Mouse (Mus musculus) CD4-positive helper T cell, adult 2 months (primary cell): Measurements from ENCODE around the gene Nfe2.
"Not testable (repeated sequence)": the region's sequence is repeated elsewhere in the genome, so short reads cannot be mapped to it uniquely, and the experiment has no call there.

Experiments
- DNase-seq: peaks from one replicate; pipeline ENCODE4 v3.0.0-alpha.2; 2012; ENCODE audit warnings: low read depth, missing footprints, low spot score

Gene Nfe2

GRCm38 (mm10) chr15:103290843-103291242, 32.6 kb upstream of the Nfe2 start:
- no peak for DNase-seq

GRCm38 (mm10) chr15:103290417-103290816, 32.2 kb upstream of the Nfe2 start:
- no peak for DNase-seq

DNA sequence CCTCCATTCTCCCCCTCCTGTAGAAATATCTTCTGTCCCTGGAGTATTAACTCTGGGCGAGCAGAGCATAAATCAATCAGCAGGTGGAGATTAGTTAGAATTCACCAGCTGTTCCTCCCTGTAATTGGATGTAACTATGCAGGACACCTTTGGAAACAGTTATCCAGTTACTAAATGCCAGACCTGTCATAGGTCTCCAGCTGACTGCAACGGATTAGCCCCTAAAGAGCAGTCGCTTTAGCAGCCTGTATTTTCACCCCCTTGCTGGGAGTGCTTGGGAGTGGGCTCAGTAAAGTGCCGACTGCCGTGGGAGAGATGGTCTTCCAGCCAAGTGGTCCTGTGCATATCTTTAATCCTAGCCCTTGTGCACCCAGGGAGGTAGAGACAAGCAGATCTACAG, 31.4 kb upstream of the Nfe2 start:
- no peak for DNase-seq

- no peak for DNase-seq
Observed at GRCm38 (mm10) chr15:103285778-103286417, 27.7 kb upstream of the Nfe2 start.

- DNase-seq = no peak
Observed at GRCm38 (mm10) chr15:103284647-103285046, 26.4 kb upstream of the Nfe2 start.

- DNase-seq = no peak
Observed at GRCm38 (mm10) chr15:103284066-103284465, 25.9 kb upstream of the Nfe2 start.

- DNase-seq = no peak
Observed at GRCm38 (mm10) chr15:103281465-103282205, 23.4 kb upstream of the Nfe2 start.

- DNase-seq = peak; percentile 46
Observed at GRCm38 (mm10) chr15:103280817-103281464, 22.7 kb upstream of the Nfe2 start.

DNA sequence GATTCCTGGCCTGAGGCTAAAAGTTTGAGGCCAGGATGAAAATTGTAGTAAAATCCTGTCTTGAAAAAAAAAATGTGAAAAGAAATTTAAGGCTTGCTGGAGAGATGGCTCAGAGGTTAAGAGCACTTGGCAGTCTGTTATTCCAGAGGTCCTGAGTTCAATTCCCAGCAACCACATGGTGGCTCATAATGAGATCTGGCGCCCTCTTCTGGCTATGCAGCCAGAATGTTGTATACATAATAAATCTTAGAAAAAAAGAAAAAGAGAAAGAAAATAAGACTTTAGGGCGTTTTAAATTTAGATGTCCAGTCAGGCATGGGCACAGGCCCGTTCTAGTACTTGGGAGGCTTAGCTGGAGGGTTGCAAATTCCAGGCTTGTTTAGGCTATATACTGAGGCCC, 21.5 kb upstream of the Nfe2 start:
- DNase-seq = peak; percentile 54

DNA sequence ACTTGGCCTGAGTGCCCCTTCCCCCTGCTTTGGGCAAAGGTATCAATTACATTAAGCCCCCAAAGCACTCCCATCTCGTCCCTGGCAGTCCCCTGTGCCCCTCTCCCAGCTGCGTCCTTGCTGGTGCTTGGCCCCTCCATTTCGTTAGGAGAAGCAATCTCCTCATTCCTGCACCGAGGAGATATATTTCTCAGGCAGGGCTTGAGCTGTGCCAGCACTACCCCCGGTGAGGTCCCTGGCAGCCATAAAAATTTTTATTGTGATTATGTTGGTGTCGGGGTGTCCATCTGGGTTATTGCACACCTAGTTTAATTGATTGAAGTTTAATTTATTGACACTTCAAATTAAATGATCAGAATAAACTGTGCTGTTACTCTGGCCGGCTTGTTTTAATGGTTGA, 19.7 kb upstream of the Nfe2 start:
- DNase-seq = no peak

DNA sequence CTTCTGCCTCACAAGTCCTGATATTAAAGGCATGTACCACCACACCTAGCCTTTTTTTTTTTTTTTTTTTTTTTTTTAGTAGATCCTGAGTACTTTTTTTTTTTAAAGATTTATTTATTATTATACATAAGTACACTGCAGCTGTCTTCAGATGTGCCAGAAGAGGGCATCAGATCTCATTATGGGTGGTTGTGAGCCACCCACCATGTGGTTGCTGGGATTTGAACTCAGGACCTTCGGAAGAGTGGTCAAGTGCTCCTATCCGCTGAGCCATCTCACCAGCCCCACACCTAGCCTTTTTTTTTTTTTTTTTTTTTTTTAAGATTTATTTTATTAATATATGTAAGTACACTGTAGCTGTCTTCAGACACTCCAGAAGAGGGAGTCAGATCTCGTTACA, 17.7 kb upstream of the Nfe2 start:
- DNase-seq = not testable (repeated sequence)

DNA sequence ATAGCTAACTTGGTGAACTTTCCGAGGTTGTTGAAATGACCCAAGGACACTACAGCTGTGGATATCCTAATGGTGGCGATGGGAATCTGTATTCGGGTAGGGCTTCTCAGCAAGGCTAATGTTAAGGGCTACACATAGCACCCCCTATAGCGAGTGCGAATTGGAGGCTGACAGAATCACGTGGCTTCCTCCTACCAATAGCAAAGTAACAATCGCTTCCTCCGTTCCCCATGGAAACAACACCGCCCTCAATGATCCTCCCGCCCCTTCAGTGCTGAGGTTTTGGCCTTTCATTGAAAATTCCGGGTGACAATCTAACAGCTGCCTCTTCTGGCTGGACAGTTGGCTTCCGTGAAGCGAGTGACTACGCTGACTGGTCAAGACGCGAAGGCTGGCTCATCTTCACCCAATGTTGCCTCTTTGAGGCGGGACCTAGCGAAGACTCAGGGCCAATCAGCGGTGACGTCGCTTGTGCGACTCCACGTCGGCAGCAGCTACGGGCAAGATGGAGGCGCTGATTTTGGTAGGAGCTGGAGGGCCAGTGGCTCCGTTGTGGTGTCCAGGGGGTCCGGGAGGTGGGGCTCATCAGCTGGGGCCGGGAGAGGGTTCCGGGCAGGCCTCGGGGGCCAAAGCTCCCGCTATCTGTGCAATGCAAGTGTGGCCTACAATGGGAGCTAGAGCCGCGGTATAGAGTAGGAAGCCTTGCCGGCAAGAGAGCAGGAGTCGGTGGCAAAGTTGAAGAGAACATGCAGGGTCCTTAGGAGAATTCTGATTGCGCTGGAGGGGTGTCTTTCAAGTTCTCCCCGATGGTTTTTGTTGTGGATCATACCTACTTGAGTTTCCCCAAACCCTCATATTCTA, 14.4 kb upstream of the Nfe2 start, which contains the start of gene Copz1:
Copz1 (plus strand) TSS at position 296 of the 861 bp plus-strand sequence.
- peak; percentile 99 for DNase-seq

GRCm38 (mm10) chr15:103268903-103269302, 10.7 kb upstream of the Nfe2 start:
- peak; percentile 60 for DNase-seq

GRCm38 (mm10) chr15:103264794-103265193, 6.6 kb upstream of the Nfe2 start:
- DNase-seq = no peak

DNA sequence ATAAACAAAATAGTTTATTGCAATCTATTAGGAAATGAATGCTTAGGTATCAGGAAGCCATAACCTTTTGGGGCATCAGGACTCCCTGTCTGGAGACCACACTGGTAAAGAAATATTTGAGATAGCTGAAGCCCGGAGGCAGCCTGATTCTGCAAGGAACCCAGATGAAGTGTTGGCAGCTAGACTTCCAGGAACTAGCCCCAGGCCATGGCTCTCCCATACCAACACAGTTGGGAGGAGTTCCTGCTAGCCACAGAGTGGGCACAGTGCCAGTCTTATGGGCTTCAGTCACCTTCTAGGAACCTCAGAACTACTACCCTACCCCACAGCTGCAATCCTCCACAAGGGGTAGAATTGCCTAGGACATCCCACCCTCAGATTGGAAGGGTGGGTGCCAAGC, 1.8 kb upstream of the Nfe2 start:
- no peak for DNase-seq

DNA sequence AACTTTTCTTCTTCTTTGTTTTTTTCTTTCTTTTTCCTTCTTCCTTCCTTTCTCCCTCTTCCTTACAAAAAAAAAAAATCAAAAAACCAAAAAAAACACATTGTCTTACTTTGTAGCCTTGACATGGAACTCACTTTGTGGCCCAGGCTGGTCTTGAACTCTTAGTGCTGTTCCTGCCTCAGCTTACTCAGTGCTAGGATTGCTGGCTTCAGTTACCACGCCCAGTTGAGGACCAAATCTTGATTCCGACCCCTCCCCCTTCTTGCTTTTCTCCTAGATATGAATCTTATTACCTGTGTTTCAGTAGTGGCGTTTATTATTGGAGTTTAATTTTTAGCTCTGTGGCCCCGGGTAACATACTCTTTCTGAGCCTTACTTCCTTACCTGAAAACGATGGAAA, 959 bp upstream of the Nfe2 start:
- DNase-seq = no peak

DNA sequence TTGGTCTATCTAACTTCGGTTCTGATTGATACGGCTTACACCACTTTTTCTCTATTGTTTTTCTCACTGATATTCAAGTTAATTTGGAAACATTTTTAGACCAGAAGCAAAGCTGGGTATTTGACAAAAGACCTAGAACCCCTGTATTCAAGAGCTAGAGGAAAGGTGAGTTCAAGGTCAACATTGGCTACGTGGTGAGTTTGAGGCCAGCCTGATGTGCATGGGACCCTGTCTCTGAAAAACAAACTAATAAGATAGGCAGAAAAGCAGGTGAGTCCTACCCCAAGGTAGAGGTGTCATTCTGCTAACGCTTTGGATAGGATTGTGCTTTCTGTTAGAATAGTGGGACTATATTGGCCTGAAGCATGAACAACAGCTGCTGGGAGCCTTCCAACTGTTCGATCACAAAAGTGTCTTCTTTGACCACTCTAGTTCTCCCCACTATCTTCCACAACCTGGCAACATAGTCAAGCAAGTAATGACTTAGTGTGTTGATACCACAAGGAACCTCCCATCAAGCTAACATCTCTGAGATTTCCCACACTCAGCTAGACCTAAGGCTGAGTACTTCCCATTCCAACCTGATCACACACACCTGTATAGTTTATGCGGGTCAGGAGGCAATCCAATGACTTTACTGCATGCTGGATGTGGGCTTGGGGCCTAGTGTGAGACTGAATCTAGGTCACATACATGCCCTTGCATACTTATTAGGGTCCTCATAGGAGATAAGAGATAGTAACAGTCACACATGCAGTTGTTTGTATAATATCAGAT, 1.8 kb downstream of the Nfe2 start:
- DNase-seq = no peak

- peak; percentile 41 for DNase-seq
Observed at GRCm38 (mm10) chr15:103255169-103255568, 3.0 kb downstream of the Nfe2 start.

DNA sequence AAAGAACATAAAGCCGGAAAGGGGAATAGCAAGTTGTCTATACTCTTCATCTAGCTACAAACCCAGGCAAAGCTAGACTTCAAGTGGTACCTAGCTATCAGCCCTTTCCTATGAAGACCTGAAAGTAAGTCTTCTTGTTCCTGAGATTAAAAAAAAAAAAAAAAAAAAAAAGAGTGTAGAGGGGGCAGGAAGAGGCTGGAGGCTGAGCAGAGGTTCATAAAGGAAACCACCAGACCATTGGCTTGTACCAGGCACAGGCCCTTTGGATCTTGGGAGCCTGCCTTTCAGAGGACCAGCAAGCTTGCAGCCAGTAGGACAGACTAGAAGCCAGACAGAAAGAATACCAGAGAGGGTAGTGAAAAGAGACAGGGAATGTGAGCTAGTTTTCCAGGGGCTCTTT, 4.9 kb downstream of the Nfe2 start:
- DNase-seq = no peak

DNA sequence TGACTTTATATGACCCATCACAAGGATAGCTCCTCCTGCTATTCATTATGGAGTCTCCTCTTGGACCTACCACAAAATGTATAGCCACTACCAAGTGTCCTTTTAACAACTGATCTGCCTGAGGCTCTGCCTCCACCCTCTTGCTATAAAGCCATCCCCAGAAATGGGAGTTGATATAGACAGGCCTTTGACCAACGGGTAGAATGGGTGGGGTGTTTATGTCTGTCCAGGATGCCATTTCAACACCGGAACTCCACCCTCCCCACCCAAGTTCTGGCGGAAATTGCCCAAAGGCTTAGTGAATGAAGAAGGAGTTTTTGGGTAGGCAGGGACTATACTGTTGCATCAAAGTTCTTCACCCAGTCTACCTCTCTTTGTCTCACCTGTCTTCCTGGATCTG, 5.5 kb downstream of the Nfe2 start:
- DNase-seq = no peak

DNA sequence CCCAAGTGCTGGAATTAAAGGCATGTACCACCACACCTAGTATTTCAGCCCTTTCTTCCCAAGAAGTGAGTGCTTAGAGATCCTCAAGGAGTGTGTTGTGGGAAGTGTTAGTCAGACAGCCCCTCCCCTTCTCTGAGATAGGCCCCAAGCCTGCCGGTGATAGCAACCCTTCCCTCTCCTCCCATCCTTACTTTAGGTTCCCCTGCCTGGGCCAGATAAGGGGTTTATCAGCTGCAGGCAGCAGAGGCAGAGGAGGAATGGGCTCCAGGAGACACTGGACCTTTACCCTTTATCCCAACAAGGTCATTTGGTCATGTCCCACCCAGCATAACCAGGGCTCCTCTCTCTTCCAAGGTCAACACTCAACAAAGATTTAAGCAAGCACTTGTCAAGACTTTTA, 6.6 kb downstream of the Nfe2 start:
- no peak for DNase-seq
